Mouse (Mus musculus) adipocyte (in vitro differentiated cells): Measurements from ENCODE around the gene Fcor.

ENCODE experiments used
- DNase-seq: peaks from one replicate; pipeline ENCODE4 v3.0.0-alpha.2; 2016; ENCODE audit warnings: low spot score

Fcor gene

DNA sequence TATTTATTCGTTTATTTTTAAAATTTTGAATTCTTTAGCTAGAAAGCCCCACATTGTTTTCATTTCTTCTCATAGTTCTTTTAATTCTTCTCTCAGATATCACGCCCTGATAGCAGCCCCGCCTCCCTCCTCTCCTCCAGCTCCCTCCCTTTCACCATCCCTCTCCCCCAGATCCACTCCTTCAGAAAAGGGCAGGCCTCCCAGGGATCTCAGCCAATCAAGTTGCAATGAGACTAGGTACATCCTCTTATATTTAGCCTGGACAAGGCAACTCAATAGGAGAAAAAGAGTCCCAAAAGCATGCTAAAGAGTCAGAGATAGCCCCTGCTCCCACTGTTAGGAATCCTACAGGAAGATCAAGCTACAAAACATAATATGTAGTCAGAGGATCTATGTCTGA is 2.5 kb upstream of the Fcor start:
- peak; percentile 88 for DNase-seq

DNA sequence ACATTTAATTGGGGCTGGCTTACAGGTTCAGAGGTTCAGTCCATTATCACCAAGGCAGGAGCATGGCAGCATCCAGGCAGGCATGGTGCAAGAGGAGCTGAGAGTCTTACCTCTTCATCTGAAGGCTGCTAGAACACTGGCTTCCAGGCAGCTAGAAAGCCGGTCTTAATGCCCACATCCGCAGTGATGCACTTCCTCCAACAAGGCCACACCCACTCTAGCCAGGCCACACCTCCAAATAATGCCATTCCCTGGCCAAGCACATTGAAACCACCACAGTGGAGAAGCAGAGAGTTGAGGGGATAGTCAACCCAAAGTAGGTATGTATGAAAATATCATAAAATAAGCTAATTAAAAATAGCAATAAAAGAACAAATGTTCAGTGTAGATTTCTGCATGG is 1.8 kb downstream of the Fcor start:
- DNase-seq = no peak

DNA sequence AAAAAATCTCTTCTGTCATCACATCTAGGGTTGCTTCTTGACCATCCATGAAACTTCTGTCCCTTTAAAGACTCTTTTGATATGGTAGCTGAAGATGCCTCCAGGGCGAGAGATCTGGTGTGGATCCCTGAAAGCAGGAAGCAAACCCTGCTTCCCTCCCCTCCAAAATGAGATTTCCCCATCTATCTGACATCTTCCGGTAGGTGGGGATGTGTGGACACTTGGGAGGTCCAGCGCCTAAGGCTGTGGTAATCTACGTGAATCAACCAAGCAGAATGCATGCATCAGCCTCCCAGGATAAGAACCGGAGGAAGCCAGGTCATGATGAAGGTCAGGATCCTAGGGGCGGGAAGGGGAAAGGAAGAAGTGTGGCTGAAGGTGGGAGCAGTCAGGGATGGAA is 6.7 kb downstream of the Fcor start, which contains the start of gene Mcemp1:
Gene Mcemp1 (plus strand): TSS at position 248 of the 400 bp plus-strand sequence.
- no peak for DNase-seq

DNA sequence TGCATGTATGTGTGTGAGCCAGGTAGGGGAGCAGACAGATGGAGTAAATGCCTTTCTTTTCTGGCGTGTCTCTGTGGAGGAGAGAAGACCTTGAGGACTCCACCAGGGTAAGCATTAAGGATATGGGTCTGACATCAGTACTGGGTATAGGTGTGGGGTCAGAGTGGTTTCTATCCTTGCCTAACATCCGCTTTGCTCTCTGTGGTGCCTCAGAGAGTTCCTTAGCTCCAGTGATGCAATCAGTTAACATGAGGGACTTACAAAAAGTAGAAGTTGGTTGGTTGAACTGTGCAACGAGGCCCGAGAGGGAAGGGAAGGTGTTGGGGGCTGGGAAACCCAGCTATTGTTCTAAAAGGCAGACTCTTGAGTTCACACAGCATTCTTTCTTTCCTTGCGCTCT is 7.8 kb downstream of the Fcor start:
- no peak for DNase-seq

DNA sequence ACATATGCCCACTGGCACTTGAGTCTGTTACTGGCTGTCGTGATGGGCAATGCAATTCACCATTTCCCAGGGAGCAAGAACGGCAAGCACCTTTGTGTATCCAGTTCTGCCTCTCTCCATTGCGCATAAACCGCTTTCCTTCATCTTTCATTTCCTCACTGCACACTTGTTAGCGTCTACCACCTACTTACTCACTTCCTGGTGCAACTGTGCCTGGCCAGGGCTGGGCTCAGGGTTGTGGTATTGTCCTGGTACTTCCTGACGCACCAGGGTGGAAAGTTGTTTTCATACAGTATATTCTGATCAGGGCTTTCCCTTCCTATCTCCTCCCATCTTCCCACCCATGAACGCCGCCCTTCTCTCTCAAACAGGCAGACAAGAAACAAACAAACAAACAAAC is 11.3 kb downstream of the Fcor start:
- no peak for DNase-seq

DNA sequence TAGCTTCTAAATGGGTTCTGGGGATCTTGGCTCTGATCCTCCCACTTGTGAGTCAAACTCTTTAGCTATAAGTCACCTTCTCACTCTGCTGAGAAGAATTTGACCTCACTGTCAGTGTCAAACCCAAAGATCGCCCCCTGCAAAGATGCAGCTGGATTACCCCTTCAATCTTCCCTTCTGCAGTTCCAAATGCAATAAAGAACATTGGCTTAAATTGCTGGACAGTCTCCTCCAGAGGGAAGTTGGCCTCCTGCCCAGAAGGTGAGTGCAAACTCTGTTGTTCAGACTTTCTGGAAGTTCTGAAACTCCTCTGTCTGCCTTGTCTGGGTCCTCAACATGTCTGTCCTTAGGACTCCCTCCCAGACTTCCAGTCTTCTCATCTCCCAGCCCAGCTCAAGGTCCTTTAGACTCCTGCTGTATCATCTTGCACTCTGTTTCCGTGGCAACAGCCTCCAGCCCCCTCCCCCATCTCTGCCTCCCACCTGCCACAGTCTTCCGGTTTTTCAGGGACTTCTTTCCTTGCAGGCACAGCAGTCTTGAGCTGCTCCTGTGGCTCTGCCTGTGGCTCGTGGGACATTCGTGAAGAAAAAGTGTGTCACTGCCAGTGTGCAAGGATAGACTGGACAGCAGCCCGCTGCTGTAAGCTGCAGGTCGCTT is 15.3 kb downstream of the Fcor start:
- DNase-seq = peak; percentile 62

DNA sequence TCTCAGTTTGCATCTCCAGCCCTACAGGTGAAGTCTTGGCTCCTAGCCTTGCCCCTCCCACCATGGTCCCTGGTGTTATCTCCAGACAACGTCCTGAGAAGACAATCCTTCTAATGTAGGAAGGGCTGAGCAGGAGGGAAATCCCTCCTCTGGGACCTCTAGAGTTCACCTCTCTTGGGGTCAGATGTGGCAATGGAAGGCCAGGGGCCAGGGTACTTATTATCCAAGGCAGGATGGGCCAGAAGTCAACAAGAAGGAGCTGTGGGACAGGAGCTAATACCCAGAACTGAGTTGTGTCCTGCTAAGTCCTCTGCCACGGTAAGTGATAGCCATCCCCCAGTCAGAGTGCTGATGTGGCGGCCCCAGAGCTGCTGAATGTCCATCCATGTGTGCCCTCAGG is 16.6 kb downstream of the Fcor start, which contains the start of gene Retn:
Gene Retn (plus strand): TSS at position 245 of the 400 bp plus-strand sequence.
- peak; percentile 71 for DNase-seq

DNA sequence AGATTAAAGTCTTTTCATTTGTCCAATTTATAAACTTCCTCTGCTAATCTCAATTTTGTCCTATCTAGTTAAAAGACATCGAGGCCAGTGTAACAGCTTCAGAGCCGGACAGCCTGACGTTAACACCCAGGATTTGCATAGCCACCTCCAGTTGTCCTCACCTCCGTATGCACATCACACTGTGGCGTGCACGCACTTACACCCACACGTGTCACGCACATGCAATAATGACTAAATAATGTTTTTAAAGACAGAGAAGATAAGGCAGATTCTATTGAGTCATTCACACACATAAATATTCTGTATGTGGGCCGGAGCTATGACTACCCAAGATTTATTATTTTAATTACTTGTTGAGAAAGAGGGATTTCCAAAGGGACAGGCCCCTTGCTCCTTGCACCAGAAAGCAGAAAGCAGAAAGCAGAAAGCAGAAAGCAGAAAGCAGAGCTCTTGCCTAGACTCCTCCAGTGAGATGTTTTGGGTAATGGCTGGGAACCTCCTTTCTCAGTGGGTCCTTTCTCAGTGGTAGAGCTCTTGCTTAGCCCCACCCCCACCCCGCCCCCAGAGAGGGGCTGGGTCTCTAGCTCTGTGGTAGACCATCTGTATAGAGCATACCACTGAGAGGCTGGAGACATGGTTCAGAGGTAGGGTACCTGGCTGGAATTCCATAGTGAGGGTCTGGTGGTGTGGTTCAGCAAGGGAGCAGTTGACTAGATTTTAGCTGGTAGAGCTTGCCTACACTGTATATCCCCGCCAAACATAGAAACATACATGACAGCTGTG is 17.2 kb downstream of the Fcor start:
- DNase-seq = peak; percentile 63

DNA sequence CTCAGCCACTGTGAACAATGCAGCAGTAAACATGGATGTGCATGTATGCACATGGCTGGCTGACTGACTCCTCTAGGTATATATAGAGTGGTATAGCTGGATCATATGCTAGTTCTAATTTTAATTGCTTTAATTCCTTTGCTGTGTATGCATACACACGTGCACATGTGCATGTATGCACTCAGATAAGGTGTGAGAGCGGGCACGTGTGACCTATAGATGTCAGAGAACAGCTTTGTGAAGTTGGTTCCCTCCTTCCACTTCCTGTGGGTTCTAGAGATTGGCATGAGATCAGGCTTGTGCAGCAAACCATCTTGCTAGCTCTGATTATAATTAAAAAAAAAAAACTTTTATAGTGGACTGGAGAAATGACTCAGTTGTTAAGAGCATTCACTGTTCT is 19.3 kb downstream of the Fcor start:
- DNase-seq = no peak

DNA sequence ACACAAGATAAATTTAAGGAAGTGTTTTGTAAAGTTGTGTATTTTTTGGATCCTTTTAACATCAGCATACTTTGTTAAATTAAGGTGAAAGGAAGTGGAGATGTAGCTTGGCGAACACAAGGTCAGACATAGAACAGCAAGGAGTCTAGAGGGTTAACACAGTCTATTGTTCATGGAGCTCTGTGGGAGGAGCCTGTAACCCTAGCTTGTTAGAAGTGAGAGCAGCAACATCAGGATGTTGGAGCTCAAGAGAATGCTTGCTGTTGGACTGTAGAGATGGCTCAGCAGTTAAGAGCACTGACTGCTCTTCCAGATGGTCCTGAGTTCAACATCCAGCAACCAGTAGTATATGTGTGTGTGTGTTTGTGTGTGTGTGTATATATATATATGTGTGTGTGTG is 23.2 kb downstream of the Fcor start:
- no peak for DNase-seq

DNA sequence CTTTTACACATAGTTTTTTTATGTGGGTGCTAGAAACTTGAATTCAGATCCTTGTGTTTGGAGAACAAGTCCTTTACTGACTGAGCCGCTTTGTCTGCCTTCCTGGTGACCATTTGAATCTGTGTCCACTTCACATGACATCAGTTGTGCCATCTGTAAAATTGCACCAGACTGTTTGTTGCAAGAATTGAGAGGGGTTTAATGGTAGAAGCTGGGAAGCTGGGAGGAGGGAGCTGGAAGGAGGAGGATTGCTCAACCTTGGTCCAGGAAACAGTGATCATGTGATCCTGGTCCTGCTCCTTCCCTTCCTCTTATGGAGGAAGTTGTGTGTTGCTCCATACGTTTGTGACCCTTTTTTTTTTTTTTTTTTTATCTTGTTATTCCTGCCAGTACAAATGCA is 23.9 kb downstream of the Fcor start:
- peak; percentile 65 for DNase-seq

DNA sequence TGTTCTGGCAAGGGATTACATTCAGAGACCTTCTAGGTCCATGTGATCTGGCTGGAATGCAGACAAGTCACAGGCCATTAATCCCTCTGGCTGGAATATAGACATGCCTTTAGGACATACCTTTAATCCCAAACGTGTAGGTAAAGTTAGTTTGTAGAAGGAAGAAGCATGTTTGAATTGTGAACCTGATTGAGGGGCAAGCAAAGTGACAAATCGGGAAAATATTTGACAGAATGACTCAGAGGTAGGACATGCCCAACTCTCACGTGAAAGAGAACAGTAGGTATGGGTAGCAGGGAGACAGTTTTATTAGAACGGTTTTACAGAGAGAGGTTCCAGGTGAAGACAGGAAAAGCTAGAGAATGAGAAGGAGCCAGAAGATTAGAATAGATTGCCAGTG is 24.6 kb downstream of the Fcor start:
- DNase-seq = peak; percentile 54

DNA sequence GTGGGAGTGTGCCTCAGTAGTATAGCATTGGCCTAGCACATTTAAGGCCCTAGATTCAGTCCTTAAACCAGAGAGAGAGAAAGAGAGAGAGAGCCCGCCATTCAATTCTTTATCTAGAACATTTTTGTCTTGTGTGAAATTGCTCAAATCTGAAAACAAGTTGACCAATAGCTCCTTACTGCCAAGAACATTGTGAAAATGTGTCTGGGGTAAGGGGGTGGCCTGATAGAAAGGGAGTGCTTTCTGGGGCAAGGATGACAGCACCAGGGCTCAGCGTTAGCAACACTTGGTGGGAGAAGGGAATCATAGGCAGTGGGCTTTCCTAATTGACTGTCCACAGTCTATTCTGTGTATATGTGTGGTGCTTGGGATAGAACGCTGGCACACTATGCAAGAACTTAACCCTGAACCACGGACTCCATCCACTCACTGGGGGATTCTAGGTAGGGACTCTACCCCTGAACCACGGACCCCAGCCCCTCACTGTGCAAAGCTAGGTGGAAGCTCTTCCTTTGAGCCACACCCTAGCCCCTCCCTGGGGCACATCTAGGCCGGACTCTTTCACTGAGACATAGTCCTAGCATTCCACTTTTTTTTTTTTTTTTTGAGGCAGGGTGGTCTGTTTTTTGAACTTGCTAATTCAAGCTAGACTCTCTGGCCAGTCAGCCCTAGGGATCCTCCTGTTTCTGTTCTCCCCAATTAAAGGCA is 25.2 kb downstream of the Fcor start:
- DNase-seq = peak; percentile 98

DNA sequence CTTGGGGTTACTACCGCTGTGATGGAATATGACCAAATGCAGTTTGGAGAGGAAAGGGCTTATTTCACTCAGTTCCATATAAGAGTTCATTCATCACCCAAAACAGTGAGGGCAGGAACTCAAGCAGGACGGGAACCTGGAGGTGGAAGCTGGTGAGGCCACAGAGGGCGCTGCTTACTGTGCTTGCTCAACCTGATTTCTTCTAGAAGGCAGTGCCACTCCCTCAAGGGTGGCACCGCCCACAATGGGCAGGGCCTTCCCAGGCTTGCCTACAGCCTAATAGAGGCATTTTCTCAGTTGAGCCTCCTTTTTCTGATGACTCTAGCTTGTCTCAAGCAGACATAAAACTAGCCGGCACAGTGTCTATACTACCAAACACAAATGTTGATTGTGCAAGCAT is 26.4 kb downstream of the Fcor start:
- peak; percentile 92 for DNase-seq

DNA sequence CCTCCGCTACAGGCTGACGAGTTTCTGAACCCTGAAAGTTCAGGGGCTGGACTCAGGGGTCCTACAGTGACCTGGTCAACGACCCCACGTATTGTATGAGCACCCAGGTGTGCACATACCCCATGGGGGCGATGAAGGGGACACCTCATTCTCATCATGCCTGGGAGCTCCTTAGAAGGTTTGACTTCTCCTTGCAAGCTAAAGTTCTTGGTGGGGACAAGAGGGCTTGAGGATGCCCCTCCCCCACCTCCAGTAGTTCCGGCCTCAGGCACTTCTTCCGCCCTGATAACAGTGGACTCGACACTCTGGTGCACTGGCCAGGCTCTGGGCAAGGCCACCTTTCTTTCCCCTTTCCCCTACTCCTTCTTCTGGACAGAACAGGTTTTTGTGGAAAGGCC is 40.7 kb downstream of the Fcor start:
- no peak for DNase-seq

DNA sequence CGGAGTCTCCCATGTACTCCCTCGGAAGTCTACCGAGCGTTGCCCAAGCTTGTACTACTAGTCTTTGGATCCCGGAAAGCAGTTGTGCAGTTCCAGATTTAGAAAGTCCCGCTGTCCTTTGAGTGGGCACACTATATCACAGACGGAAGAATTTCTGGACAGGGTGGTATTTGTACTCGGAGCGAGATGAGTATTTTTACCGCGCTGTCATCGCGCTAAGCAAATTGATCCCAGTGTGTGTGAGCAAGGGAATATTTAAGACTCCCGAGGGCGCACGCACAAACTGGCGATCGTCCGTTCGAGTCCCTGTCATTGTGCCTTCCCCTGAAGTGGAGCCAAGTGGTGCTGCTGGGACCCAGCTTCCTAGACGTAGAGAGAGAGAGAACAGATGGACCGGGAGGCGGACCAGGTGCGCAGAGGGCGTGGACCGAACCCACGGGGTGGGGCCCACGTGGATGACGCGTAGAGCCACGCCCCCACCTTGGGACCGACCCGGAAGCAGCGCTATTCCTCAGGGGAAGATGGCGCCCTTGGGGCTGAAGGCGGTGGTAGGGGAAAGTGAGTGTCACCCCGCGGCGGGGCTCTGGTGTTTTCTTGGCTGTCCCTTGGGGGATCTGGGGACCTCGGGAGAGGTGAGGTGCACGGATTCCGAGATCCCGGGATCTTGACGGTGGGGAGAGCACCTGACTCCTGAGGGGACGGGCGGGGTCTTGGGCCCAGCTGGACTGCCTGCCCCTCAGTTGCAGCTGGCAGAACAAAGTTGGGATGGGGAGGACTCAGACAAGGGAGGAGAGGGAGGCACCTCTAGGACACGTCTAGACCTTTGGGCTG is 41.3 kb downstream of the Fcor start, which contains the start of gene Stxbp2:
Gene Stxbp2 (plus strand): TSS at position 309 of the 831 bp plus-strand sequence.
- no peak for DNase-seq

DNA sequence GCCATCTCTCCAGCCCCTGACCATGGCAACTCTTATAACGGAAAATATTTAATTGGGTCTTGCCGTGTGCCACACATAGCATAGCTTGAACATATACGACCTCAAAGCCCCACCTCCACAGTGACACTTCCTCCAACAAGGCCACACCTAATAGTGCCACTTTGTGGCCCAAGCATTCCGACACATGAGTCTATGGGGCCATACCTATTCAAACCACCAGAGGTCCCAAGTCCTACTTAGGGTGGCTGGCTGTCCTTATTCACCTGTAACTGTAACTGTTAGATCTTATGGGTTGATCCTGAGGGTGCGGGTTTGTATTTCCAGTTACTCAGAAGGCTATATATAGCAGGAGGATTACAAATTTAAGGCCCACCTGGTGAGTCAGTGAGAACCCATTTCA is 44.1 kb downstream of the Fcor start:
- DNase-seq = peak; percentile 72

DNA sequence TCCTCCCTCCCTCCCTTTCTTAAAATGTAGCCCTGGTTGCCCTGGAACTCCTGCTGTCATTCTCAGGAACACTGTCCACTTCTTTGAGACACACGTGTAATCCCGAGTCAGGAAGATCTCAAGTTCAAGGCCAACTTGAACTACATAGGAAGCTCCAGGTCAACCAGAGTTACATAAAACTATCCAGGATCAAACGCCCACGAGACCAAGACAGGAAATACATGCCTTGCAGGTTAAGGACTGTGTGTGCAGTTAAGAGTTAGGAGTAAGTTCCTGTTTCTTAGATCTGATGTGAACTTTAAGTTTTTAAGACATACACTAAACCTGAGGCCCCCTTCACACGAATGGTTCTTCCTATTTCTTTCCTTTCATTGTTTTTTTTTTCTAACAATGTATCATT is 45.2 kb downstream of the Fcor start:
- no peak for DNase-seq

DNA sequence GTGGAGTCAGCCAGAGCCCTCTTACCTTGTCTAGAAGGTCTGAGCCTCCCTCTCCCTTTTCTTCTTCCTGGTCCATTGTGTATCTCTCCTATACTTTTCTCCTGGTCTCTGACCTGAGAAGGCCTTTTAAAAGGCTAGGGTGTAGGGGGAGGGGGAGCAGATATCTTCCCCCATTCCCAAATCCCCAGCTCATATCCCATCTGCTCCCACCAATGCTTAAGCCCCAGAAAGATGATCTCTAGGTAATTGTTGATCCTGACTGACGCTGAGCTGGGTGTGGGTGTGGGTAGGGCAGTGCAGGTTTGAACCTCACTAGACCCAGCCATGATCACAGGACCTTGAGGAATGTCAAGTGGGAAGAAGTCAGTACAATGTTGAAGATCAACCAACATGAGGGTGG is 46.7 kb downstream of the Fcor start, which contains the start of gene Pcp2:
Gene Pcp2 (minus strand): TSS at position 101 of the 400 bp plus-strand sequence.
- no peak for DNase-seq

DNA sequence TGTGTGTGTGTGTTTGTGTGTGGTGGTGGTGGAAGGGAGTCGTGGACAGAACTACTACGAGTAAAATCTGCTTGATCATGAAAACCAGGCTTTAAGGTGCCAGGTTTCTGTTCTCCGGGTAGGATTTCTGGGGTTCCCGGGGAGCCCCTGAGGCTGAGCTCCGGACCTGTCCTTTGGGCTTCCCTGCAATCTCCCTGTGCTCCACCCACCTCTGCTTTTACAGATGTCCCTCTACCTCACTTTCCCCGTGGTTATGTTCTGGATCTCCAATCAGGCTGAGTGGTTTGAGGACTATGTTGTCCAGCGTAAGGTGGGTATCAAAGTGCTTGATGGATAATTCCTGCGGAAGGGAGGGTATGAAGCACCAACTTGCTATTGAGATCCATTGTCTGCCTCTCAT is 50.0 kb downstream of the Fcor start:
- DNase-seq = no peak

DNA sequence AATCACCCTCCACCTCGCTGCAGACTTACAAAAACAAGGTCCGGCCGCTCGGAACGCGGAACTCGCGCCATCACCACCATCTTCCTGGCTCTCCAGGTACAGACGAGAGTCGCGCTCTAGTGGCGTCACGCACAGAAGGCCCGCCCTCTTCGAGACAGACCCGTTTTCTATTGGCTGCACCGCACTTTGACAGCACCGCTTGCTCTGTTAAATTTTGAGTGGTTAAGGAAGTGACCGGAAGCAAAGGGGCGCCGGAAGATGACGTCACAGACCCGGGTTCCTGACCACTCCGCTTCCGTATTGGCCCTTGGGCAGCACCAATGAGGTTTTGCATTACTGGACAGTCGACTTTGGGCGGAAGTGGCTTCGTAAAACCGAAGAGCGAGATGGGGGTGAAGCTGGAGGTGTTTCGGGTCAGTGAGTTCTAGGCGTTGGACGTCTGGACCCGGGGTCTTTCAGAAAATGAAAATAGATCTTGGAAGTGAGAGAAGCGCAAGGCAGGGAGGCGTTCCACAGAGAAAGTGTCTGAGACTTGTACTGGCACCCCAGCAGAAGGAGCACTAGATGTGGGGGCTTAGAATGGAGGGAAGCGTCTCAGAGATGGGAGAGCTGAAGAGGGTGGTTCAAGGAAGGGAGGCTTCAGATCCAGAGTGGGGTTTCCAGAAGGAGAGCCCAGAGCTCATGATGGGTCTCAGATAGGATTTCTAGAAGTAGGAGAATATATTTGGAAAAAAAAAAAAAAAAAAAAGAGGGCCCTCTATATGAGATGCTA is 50.8 kb downstream of the Fcor start, which contains the start of the genes Xab2 and Pet100:
Gene Xab2 (minus strand): TSS at position 118 of the 772 bp plus-strand sequence.
Gene Pet100 (plus strand): TSS at position 350 of the 772 bp plus-strand sequence.
- peak; percentile 100 for DNase-seq
